Mouse (Mus musculus): ENCODE results near the gene Aldh4a1. TPM values are rescaled to one million over a fixed set of nuclear protein-coding genes. Genes with fewer than 3 reads are reported as not detected.

Gene Aldh4a1
- polyA plus RNA-seq (2012; rRNA removed): 23.3 and 53.1 TPM in 2 replicates

- DNase-seq (ENCODE audit: low read depth, low spot score): peak; percentile 89
- WGBS: under 1% methylated on average over 36 of the region's 38 CpGs
These were observed at the start of gene Aldh4a1 for GRCm38 (mm10) chr4:139622373-139623282. Gene Aldh4a1 (plus strand): TSS chr4:139622866.

DNA sequence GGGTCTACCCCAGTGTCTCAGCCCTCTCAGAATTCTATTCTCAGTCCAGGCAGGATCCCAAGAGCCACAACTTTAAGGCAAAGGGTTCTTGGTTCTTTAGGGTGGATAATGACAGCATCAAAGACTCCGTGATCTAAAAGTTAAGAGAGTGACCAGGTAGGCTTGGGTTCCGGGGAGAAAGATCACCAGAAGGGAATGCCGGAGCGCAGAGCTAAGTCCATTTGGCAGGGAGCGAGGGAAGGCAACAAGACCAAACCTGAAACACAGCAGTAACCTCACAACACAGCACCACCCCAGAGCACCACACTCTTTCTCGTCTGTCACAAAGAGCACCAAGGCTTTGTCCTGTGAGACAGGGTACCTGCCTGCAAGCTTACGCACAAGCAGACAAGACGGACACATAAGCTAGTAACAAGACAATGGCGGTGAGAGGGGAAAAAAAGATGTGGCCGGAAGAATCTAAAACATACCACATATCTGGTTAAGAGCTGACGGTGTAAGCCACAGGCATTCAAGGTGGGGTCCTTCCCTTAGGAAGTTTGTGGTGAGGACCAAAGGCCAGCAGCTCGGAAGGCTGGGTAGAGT lies 49.6 kb upstream of the Aldh4a1 start:
- DNase-seq (ENCODE audit: low read depth, low spot score): no peak
- WGBS: 90% methylated on average over 12 of the region's 12 CpGs

GRCm38 (mm10) chr4:139574156-139574798 lies 48.4 kb upstream of the Aldh4a1 start:
- WGBS: under 1% methylated on average over 51 of the region's 52 CpGs
- DNase-seq (ENCODE audit: low read depth, low spot score): peak; percentile 96

DNA sequence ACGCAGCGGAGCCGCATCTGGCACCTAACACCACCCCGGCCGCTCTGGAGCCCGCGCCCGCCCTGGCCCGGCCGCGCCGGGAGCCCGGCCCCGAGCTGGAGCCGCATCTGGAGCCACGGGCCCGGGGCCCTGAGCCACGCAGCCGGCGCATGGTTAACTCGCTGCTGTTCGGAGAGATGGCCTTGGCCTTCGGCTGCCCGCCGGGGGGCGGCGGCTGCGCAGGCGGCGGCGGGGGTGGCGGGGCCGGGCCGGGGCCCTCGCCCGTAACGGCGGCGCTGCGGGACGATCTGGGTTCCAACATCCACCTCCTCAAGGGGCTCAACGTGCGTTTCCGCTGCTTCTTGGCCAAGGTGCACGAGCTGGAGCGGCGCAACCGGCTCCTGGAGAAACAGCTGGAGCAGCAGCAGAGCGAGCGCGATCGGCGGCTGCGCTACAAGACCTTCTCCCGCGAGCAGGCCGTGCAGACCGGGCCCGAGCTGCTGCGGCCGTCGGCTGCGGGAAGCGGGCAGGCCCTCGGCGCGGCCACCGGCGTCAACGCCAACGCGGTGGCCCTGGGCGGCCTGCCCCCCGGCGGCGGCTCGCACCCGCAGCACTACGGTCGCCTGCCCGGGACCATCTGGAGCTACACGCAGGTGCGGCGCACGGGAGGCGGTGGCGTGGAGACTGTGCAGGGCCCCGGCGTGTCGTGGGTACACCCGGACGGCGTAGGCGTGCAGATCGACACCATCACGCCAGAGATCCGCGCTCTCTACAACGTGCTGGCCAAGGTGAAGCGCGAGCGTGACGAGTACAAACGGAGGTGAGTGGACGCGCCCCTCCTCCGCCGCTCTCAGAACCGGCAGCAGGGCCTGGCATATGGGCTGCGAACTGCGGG lies 47.6 kb upstream of the Aldh4a1 start:
- DNase-seq (ENCODE audit: low read depth, low spot score): no peak
- WGBS: under 1% methylated on average over 111 of the region's 111 CpGs

DNA sequence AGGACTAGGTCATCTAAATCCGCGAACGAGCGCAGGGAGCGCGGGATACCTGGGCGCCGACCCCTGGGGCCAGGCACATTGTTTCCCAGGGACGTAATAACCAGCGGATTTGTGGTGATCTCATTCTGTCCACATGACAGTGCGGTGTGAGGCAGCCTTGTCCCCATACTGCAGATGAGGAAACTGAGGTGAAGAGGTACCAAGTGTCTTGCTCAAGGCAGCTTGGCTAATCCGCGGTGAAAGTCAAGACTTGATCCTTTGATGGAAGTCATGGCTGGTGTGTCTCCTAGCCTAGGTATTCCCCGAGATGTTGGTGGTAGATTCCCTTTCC lies 47.0 kb upstream of the Aldh4a1 start:
- no peak for DNase-seq (ENCODE audit: low read depth, low spot score)
- WGBS: 6% methylated on average over 14 of the region's 14 CpGs

- WGBS: 34% methylated on average over 14 of the region's 14 CpGs
- DNase-seq (ENCODE audit: low read depth, low spot score): no peak
These were observed 46.3 kb upstream of the Aldh4a1 start for GRCm38 (mm10) chr4:139576251-139576880.

DNA sequence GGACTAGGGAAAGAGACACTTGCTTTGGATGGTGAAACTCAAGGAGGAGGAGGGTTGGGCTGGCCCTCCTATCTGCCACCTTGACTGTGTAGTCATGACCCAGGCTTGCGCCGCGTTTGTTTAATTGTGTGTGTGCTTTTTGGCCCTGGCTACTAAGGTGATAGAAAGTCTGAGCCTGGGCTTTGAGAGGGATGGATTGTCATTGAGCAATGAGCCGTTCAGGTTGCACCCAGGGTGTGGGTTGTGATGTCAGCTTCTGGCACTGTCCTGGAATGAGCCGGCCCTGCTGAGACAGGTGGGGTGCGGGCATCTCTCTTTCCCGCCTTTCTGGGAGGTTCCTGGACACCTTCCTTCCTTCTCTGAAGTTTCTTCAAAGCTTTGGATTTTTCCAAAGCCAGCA lies 45.7 kb upstream of the Aldh4a1 start:
- DNase-seq (ENCODE audit: low read depth, low spot score): no peak
- 36% methylated on average over 7 of the region's 7 CpGs for WGBS

DNA sequence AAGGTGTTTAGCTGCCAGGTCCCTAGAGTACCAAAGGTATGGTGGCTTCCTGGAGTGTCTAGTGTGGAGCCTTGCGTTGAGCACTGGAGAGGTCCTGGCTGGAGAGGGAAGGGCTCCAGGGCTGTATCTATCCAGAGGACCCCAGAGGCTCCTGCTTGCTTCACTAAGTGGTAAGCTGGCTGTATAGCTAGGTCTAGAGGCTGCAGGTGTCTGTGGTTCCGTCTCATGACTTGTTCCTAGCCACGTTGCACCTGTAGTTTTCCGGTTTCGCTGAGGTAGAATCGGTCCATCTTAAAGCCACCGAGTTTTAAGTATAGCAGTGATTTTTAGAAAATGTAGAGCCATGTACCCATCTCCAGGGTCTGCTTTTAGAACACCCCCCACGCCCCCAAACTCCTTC lies 44.3 kb upstream of the Aldh4a1 start:
- DNase-seq (ENCODE audit: low read depth, low spot score): no peak
- 55% methylated on average over 8 of the region's 8 CpGs for WGBS

DNA sequence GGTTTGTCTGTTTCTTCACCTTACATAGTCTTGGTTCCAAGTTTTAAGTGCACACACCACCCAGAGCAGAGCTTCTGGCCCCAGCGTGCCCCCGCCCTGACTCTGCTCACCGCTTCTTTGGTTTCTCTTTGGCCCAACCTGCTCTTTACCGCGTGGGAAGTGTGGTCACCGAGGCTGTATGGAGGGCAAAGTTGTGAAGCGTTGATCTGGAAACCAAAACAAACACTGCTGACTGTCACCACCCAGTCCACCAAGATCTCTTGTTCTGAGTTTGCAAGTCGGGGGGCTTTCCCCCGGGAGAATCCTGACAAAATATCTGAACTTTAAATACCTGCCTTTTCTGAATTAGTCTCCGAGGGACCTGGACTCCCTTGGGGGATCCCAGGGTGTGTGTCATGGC lies 43.7 kb upstream of the Aldh4a1 start:
- DNase-seq (ENCODE audit: low read depth, low spot score): no peak
- 5% methylated on average over 10 of the region's 10 CpGs for WGBS

DNA sequence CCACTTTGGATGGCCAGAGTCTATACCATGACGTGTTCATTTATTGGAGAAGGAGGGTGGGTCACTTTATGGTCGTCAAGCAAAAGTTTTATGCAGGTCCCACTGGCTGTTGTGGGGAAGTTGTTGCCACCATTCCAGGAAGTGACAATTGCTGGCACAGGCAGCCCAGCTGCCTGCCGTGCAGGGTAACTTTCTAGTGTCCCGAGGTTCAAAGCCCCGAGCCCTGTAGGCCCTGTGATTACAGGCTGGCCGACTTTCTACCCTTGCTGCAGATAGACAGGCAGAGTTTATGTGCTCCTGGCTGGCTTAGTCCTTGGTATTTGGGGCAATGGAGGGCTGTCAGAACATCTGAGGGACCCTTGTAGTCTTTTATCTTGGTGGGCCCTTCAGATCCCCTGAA lies 43.2 kb upstream of the Aldh4a1 start:
- 10% methylated on average over 6 of the region's 6 CpGs for WGBS
- no peak for DNase-seq (ENCODE audit: low read depth, low spot score)

GRCm38 (mm10) chr4:139580663-139581336 lies 41.9 kb upstream of the Aldh4a1 start:
- WGBS: 8% methylated on average over 15 of the region's 15 CpGs
- no peak for DNase-seq (ENCODE audit: low read depth, low spot score)

DNA sequence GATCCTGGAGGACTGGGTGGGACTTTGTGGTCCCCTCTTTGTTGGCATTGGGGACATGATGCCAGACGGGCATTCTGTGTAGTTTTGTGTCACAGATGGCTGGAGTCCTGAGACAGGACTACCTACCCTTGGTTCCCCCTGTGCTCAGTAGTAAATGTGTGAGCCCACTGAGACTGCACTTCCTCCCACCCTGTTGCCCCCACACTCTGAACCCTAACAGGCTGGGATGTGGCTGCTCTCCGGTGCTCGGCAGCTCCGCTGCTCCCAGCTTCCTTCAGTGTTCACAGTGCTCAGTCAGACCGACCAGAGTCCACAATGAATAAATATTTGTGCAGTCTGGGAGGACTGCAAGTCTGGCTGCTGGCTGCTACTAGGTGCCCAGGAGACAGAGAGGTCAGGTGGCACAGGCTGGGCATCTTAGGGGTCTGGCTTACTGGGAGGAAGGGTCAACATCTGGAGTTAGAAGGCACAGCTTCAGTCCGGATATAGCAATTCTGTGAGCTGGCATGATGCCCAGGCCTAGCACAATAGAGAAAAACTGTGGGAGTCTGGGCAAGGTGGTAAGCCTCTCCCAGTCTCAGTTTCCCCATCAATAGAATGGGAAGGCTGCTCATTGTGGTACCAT lies 41.1 kb upstream of the Aldh4a1 start:
- no peak for DNase-seq (ENCODE audit: low read depth, low spot score)
- 4% methylated on average over 6 of the region's 6 CpGs for WGBS

DNA sequence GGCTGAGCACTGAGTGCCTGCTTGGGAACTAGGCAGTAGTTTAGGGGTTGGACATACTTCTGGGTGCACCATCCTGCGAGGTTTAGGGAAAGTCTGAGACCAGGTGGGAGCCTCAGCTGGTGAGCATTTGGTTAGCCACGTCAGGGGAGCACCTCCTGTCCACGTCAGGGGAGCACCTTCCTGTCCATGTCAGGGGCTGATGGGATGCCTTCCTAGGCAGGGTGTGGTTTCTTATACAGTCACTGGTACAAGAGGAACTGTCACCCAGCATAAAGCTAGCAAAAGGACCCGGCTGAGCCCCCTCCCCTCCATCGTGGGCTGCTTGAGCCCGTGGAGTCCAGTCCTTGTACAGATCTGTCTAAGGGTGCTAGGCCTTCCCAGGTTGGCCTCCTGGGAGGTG lies 40.3 kb upstream of the Aldh4a1 start:
- WGBS: 50% methylated on average over 6 of the region's 6 CpGs
- DNase-seq (ENCODE audit: low read depth, low spot score): no peak

DNA sequence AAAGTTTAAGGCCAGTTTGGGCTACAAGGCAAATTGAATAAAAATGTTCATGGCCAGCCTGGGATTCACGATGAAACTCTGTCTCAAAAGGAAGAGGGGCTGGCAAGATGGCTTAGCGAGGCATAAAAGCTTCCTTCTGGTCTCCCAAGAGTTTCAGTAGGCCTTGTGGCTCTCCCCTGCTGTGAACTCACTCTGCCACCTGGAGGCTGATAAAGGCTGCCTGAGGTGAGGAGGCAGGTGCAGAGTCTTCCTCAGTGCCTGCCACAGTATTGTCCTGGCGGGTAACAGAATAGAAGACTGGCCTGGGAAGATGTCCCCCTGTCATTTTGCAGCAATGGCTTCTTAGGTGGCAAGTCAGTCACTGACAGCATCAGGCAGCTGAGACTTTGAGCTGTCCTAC lies 39.8 kb upstream of the Aldh4a1 start:
- 51% methylated on average over 3 of the region's 3 CpGs for WGBS
- no peak for DNase-seq (ENCODE audit: low read depth, low spot score)

DNA sequence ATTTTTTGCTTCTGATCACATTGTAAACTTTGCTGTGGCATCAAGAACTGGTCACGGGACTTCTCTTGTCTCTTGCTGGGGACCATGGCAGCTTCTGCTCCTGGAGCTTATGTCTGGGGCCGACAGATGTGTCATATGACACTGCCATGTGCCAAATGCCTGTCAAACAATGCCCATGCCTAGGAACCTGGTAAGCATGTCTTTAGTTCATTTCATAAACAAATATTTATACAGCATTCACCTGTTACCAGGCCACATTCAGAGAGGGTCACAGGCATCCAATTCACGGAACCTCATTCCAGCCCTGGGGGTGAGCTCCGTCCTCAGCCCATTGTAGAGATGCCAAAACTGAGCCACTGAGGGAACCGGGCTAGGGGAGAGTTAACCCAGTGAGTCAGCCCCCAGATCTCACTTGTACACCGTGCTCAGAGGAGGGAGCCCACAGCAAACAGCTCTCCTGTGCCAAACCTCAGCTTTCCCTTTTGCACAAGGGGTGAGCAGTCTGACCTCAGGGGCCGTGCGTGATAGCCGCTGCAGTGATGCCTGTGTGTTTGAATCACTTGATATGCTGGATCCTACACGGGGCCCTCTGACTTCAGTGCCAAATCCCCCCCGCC lies 38.9 kb upstream of the Aldh4a1 start:
- WGBS: 58% methylated on average over 11 of the region's 11 CpGs
- no peak for DNase-seq (ENCODE audit: low read depth, low spot score)

GRCm38 (mm10) chr4:139584704-139585103 lies 38.0 kb upstream of the Aldh4a1 start:
- DNase-seq (ENCODE audit: low read depth, low spot score): no peak
- WGBS: 82% methylated on average over 11 of the region's 11 CpGs

DNA sequence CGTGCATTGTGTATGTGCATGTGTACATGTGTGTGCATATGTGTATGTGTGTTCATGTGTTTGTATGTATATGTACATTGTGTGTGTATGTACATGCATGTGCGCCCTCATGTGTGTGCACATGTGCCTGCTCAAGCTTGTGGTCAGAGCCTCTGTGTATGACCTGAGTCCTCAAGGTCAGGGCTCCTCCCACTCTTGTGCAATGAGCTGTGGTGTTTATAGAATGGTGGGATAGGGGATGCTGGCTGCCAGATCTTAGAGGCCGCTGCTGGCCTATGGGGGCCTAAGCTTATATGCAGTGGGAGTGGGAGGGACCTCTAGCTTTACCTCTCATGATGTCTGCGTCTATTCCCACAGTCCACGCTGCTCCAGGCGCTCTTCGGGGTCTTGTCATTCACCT lies 37.0 kb upstream of the Aldh4a1 start:
- DNase-seq (ENCODE audit: low read depth, low spot score): no peak
- 84% methylated on average over 7 of the region's 7 CpGs for WGBS

DNA sequence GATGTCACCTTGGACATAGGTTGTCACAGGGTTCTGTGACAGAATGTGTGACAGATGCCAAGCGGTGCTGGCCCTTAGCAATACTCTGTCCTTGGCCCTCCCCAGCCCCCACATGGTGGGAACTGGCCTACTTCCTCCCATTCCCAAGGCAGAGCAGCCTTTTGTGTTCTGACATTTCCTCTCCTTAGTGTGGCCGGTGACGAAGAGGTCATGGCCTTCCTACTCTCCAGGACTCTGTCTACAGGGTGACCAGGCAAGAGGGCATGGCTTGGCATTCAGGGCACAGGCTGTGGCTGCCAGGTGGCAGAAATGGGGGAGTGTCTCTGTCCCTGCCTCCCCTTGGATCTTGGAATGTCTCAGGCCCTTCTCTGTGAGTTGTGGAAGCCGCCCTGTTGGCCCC lies 35.3 kb upstream of the Aldh4a1 start:
- WGBS: 59% methylated on average over 4 of the region's 4 CpGs
- DNase-seq (ENCODE audit: low read depth, low spot score): no peak

Measured in large intestine, adult 2 months (tissue).